Mouse (Mus musculus) cerebellum, adult 8-10 months (tissue): ENCODE data around the gene Cfb.
A peak's percentile ranks its signal among the peaks of the same experiment; 100 is the strongest.
"Not testable (repeated sequence)": the region's sequence is repeated elsewhere in the genome, so short reads cannot be mapped to it uniquely, and the experiment has no call there.

Source experiments
- DNase-seq: peaks from one replicate; pipeline ENCODE4 v3.0.0; 2022

Cfb gene

GRCm38 (mm10) chr17:34862416-34863081 is at the start of gene Cfb:
Gene Cfb (minus strand): TSS chr17:34862518.
- no peak for DNase-seq

GRCm38 (mm10) chr17:34911945-34912351 is 49.6 kb upstream of the Cfb start:
- peak; percentile 72 for DNase-seq

GRCm38 (mm10) chr17:34910982-34911381 is 48.7 kb upstream of the Cfb start:
- no peak for DNase-seq

- no peak for DNase-seq
Measured at GRCm38 (mm10) chr17:34902895-34903294, 40.6 kb upstream of the Cfb start.

GRCm38 (mm10) chr17:34901948-34902347 is 39.6 kb upstream of the Cfb start:
- DNase-seq: not testable (repeated sequence)

GRCm38 (mm10) chr17:34900826-34901225 is 38.5 kb upstream of the Cfb start:
- DNase-seq: not testable (repeated sequence)

GRCm38 (mm10) chr17:34899890-34900243 is 37.5 kb upstream of the Cfb start:
- no peak for DNase-seq

GRCm38 (mm10) chr17:34899053-34899889 is 37.0 kb upstream of the Cfb start:
- peak; percentile 49 for DNase-seq

- DNase-seq: no peak
Measured at GRCm38 (mm10) chr17:34898706-34899052, 36.4 kb upstream of the Cfb start.

- peak; percentile 79 for DNase-seq
Measured at GRCm38 (mm10) chr17:34898160-34898586, 35.9 kb upstream of the Cfb start, which contains the start of the genes C2 and Ehmt2. Gene C2 (minus strand): TSS chr17:34898265. Gene Ehmt2 (plus strand): TSS chr17:34898469.

GRCm38 (mm10) chr17:34897373-34898159 is 35.2 kb upstream of the Cfb start:
- peak; percentile 52 for DNase-seq

GRCm38 (mm10) chr17:34896366-34896765 is 34.0 kb upstream of the Cfb start:
- no peak for DNase-seq

GRCm38 (mm10) chr17:34895724-34896123 is 33.4 kb upstream of the Cfb start:
- DNase-seq: peak; percentile 37

GRCm38 (mm10) chr17:34894801-34895530 is 32.6 kb upstream of the Cfb start:
- peak; percentile 69 for DNase-seq

GRCm38 (mm10) chr17:34894074-34894597 is 31.8 kb upstream of the Cfb start:
- DNase-seq: peak; percentile 91

- no peak for DNase-seq
Measured at GRCm38 (mm10) chr17:34893072-34893824, 30.9 kb upstream of the Cfb start.

- no peak for DNase-seq
Measured at GRCm38 (mm10) chr17:34891377-34891776, 29.1 kb upstream of the Cfb start.

GRCm38 (mm10) chr17:34890074-34890743 is 27.9 kb upstream of the Cfb start:
- no peak for DNase-seq

GRCm38 (mm10) chr17:34887942-34888341 is 25.6 kb upstream of the Cfb start:
- no peak for DNase-seq

GRCm38 (mm10) chr17:34885615-34886014 is 23.3 kb upstream of the Cfb start:
- DNase-seq: no peak

- no peak for DNase-seq
Measured at GRCm38 (mm10) chr17:34884704-34885103, 22.4 kb upstream of the Cfb start.
